Mouse (Mus musculus) heart, postnatal 10 days (tissue): ENCODE results near the gene Adipor2. TPM values are rescaled to one million over a fixed set of nuclear protein-coding genes. Genes with fewer than 3 reads are reported as not detected.

Experiments
- DNase-seq, 2 experiments: peaks; one replicate each; pipeline ENCODE4 v3.0.0; 2021
- intact Hi-C: fragments of 180-260 bp; cut with DNase I; formaldehyde crosslinking; loops from one replicate; pipeline ENCODE4 v1.15.1; 2025
- total RNA-seq, 2 experiments: library from RNA; stranded (reverse); gene quantifications; 2 replicates each; pipeline ENCODE4 v1.2.3; 2021

Gene Adipor2
- total RNA-seq, 2 experiments from 2014 or later, result 59.0 to 61.0 TPM

- intact Hi-C loops, result no loop called here
- no peak for DNase-seq
Measured at GRCm38 (mm10) chr6:119428611-119429010, 11.1 kb upstream of the Adipor2 start.

DNA sequence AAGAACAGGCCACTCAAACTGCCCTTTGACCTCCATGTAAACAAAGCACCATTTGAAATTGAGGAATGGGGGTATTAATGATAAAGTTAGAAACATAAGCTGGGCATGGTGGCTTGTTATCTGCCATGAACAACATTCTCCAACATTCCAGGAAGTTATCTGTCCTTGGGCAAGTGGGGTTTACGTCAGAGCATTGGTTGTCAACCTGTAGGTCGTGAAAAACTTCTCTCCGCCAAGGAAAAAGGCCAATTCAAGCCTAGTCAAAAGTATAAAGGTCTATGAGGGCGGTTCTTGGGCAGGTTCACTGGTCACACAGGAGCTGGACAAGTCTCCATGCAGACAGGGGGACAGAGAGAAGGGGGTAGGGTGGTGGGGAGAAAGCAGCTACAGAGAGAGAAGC lies 3.5 kb upstream of the Adipor2 start:
- intact Hi-C loops, result no loop called here
- DNase-seq, result no peak

GRCm38 (mm10) chr6:119420357-119420756 lies 2.9 kb upstream of the Adipor2 start:
- intact Hi-C loops, result no loop called here
- no peak for DNase-seq

- intact Hi-C loops, result loop anchor here (2.0 kb wide), 1 partner anchor 31 kb away; no protein-coding TSS in a partner anchor
- DNase-seq, result no peak
Measured at GRCm38 (mm10) chr6:119419412-119419811, 1.9 kb upstream of the Adipor2 start.

DNA sequence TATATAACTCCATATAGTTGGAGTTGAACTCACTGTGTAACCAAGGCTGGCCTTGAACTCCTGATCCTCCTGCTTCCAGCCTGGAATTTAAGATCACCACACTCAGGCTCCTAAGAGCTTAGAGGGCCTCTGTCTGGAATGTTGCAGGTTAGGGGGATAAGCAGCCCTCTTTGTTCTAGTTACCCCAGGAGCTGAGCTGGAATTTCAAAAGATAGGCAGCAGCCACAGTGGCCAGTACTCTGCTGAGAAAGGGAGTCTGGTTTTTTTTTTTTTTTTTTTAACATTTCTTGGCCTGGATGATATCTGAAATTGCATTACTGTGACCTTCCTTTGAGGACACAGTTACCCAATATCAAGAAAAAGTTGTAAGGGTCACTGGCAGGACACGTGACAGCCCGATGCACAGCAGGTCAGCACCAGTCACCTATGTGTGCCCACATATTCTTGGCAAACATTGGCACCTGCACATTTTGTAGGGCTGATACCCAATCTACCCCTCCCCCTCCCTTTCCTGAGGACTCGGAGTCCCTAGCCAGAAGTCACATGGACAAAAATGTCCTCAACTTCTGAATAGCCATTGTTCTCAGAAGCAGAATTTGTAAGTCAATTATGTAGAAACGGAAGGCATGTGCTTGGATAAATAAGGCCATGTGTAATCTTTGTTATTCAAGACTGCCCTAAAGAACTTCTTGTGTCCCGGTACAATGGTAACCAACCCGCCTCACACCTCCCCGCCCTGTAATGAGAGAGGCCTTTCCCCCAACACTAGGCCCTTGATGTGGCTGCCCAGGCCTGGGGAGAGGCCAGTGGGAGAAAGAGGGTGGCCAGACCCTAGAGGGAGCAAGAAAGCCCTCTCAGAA lies 1.1 kb upstream of the Adipor2 start:
- peak; percentile 49 to 64 for DNase-seq
- intact Hi-C loops, result loop anchor here (2.0 kb wide), 1 partner anchor 30 kb away; no protein-coding TSS in a partner anchor

- intact Hi-C loops, result loop anchor here (2.0 kb wide), 1 partner anchor 29 kb away; no protein-coding TSS in a partner anchor
- DNase-seq, result no peak
Measured at GRCm38 (mm10) chr6:119417821-119418220, 317 bp upstream of the Adipor2 start.

GRCm38 (mm10) chr6:119416643-119417042 lies 861 bp downstream of the Adipor2 start:
- intact Hi-C loops, result no loop called here

DNA sequence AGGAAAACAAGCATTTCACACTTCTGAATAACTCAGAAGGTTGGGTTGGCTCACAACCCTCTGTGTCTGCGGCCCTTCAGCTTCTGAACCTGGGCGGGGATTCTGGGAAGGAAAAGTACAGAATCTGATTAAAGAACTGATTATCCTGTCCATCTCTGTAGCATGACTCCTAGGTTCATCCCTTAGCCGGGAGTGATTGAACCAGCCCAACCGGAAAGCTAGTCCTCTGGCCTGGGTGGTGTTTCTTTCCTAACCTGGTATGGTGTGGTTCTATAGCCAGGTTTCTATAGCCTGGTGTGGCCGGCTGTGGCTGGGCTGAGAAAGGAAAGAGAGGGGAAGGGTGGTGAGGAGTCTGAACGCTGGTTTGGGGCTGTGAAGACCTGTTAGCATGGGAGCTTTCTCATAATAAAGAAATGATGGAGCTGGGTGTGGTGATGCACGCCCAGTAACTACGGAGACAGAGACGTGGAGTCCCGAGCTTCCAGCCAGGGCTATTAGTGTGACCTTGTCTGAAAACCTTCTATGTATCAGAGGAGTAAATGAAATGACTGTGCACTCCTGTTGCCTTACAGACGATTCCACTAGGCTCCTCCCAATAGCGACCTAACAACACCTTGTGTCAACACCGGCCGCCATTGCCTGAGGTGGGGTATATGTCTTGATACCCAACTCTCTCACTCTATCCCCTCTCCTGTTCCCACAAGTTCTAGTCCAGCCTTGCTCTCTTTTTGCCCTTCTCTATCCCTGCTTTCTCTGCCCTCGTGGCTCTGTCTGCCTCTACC lies 3.1 kb downstream of the Adipor2 start:
- intact Hi-C loops, result no loop called here
- no peak for DNase-seq

More at GRCm38 (mm10) chr6:119416643-119417042, 861 bp downstream of the Adipor2 start:
- DNase-seq, result no peak

DNA sequence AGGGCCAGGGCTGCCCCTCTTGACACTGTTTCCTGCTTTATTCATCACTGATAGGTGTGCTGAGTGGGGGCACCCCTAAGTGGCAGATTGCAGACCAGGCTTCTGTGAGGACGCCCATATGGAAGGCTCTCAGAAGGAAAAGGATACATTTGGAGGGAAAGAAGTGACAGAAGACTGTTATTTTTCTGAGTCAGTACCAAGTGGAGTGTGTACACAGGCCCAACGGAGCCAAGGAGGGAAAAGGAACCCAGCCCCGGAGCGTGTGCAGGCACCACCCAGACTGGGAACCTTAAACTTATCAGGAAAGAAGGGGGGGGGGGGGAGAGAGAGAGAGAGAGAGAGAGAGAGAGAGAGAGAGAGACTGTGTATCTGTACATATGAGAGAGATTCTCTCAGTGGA lies 4.9 kb downstream of the Adipor2 start:
- intact Hi-C loops, result no loop called here
- DNase-seq, result no peak

DNA sequence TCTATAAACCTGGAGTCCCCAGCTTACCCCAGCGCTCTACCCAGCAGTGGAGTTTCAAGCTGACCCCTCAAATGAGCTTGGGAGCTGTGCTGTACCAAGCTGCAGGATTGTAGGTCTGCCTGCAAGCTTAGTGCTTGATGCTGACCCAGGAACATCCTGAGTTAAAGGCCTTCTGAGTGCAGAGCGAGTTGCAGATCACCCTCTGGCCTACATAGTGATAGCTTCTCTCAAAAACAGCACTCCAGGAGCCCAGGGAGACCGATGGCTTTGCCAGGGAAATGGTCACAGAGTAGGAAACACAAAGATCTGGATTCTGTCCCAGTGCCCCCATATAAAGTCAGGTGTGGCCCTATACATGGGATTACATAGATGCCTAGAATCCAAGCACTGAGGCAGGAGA lies 6.0 kb downstream of the Adipor2 start:
- no peak for DNase-seq
- intact Hi-C loops, result no loop called here

GRCm38 (mm10) chr6:119409766-119410165 lies 7.7 kb downstream of the Adipor2 start:
- intact Hi-C loops, result no loop called here
- DNase-seq, result peak; percentile 35 to 36

- intact Hi-C loops, result no loop called here
- DNase-seq, result no peak
Measured at GRCm38 (mm10) chr6:119408582-119408981, 8.9 kb downstream of the Adipor2 start.

DNA sequence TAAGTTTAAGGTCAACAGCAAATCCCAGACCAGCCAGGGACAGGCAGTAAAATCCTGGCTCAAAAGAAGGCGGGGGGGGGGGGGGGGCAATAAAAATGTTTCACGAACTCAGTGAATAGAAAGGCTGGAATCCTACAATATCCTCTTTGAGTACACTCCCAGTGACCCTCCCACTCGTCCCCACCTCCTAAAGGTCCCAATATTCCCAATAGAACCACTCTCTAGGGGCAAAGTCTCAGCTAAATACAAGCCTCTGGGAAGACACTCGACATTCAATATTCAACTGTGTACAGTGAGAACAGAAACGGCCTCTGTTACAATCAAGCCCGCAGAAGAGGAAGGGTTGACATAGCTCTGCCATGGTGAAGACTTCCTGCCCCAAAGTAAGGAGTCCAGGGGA lies 9.7 kb downstream of the Adipor2 start:
- intact Hi-C loops, result no loop called here

DNA sequence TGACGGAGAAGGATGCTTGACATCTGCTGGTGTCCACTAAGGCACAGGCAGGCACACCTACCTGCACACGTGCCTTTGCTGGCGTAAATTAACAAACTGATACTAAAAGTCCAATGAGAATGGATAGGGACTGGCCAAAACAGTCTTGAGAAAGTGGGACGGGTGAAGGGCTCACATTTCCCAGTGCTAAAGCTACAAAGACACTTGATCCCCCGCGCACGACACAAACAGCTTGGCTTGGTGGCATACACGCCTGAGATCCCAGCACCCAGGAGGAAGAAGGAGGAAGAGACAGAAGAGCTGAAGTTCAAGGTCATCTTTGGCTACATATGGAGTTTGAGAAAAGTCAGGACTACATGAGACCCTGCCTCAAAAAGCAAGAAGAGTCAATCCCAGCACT lies 11.0 kb downstream of the Adipor2 start:
- DNase-seq, result no peak
- intact Hi-C loops, result no loop called here

More for the DNA sequence above, 9.7 kb downstream of the Adipor2 start:
- no peak for DNase-seq

DNA sequence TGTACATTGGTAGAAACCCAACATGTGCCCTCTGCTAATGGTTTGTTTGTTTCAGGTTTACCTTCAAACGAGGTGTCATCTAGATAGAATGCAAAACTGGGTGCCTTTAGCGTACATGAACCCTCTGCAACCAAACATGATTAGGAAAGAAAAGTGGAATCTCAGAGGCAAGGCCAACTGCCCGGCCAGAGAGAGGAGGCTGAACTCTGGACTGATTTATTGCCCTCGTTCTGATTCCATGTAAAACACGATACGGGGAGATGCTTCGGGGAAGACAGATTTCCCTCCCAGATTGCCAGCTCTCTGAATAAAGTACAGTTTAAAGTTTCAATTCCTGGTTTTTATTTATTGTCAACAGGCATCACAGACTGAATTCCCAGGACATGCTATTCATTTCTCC lies 12.2 kb downstream of the Adipor2 start:
- intact Hi-C loops, result no loop called here
- DNase-seq, result no peak

GRCm38 (mm10) chr6:119404854-119405253 lies 12.7 kb downstream of the Adipor2 start:
- intact Hi-C loops, result no loop called here
- no peak for DNase-seq

- intact Hi-C loops, result no loop called here
- no peak for DNase-seq
Measured at GRCm38 (mm10) chr6:119402976-119403375, 14.5 kb downstream of the Adipor2 start.

GRCm38 (mm10) chr6:119401545-119402304 lies 15.8 kb downstream of the Adipor2 start:
- DNase-seq, result no peak
- intact Hi-C loops, result no loop called here

- no peak for DNase-seq
- intact Hi-C loops, result no loop called here
Measured at GRCm38 (mm10) chr6:119400649-119401048, 16.9 kb downstream of the Adipor2 start.

DNA sequence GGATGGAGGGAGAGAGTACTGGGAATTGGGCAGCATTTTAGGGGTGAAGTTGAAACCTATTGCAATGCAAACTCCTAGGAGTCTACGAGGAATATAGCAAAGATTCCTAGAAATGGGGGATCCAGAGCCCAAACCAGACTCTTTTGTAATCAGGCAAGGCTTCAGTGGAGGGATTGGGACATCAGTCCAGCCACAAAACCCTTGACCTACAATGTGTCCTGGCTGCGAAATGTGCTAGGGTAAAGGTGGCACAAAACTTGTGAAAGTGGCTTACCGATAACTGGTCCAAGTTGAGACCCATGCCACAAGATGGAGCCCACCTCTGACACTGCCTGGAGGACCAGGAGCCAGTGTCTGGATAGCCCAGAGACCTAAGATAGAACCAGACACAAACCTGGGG lies 18.1 kb downstream of the Adipor2 start:
- no peak for DNase-seq
- intact Hi-C loops, result no loop called here

DNA sequence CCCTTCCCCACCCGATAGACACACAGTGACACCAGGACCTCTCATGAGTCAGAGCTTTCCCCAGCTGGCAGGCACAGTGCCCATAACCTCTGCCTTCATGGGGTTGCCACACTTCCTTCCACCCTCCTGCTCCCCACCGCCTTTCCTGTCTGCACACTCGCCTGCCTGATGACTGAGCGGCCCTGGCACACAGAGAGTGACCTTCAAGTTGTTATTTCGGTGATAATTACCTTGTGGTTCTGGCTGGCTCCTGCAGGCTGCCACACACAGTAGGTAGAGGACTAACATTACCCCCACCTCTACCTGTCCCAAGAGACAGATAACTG lies 21.2 kb downstream of the Adipor2 start:
- DNase-seq, result peak; percentile 78 to 84
- intact Hi-C loops, result no loop called here
